Mouse (Mus musculus) mesoderm, embryonic 11.5 days (tissue): ENCODE measurements around the gene Aplp2.
A peak's percentile ranks its signal among the peaks of the same experiment; 100 is the strongest.

Experiments used
- DNase-seq: peaks from one replicate; pipeline ENCODE4 v3.0.0-alpha.2; 2012; ENCODE audit warnings: low read depth, low spot score

Gene Aplp2

DNA sequence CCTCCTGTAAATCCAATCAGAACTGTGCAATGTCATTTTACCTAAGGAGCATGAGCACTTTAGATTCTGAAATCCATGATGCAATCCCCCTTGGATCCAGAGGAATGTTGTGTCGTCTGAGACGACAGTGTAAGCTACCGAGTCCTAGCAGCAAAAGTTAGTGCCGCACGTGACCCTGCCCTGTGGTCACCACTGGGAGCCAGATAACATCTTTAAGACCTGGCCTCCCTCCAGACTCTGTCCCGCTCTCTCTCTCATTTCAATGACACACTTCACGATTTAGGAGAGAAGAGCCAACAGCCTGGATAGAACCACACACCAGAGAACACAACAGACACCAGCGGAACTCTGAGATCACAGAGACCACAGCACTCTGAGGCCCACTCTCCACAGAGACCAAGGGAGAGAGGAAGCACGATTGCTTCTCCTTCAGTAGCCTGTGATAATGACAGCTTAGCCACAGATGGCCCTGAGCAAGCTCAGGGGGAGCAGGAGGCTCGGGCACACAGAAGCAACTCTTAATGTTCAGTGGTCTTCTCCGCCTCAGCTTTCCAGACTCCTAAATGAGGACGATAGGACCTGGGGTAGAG lies 83.6 kb downstream of the Aplp2 start:
- DNase-seq, result no peak

GRCm38 (mm10) chr9:31126079-31126478 lies 85.5 kb downstream of the Aplp2 start:
- DNase-seq, result no peak

- no peak for DNase-seq
Observed at GRCm38 (mm10) chr9:31122464-31123030, 89.1 kb downstream of the Aplp2 start.

- DNase-seq, result no peak
Observed at GRCm38 (mm10) chr9:31120533-31120915, 91.1 kb downstream of the Aplp2 start.

- DNase-seq, result no peak
Observed at GRCm38 (mm10) chr9:31119882-31120532, 91.6 kb downstream of the Aplp2 start.

DNA sequence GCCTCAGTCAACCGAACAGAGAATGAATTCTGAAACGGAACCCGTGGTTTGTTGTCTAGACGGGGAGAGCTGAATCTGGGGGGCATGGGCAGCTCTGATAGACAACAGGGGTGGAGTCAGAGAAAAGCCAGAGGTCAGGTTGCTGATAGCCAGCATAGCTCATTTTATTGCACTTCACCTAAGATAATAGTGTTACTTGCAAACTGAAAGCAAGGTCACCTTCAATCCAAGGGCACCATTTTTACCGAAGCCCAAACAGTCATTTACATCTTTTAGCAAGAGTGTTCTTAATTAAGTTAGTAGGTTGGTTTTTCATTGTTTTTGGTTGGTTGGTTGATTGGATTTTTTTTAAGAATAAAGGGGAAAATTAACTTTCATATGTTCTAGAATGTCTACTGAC lies 92.2 kb downstream of the Aplp2 start:
- no peak for DNase-seq

DNA sequence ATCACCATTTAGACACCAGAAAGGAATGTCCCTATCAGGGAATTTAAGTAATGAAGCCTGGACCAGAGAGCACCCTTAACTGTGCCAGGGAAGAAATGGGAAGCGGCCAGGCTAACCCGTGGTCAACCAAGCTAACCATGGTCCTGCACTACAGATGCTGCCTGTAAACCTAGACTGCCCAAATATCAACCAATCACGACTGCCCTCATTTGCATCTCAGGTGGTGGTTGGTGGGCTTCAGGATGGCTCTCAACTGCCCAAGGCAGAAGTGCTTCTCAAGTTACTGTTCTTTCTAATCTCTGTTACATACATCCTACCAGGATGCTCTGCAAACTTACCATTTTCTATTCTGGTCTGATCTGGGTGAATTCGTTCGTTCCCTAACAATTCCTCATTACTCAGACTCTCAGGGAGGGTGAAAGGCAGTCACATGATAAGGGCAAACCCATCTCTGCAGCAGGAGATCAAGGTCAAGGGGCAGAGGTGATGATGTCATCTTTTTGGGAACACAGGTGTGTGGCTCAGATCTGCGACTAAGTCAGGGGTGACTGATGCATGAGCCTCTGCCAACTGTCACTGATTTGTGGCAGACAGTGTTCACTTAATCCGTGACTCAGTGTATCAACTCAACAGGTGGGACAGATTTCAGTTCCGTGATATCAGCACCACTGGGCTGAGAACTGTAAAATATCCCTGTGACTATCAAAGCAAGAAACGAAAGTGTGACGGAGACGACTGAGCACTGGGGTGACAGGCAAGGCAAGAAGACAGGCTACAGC lies 92.9 kb downstream of the Aplp2 start:
- DNase-seq, result peak; percentile 81

- DNase-seq, result no peak
Observed at GRCm38 (mm10) chr9:31117488-31117887, 94.1 kb downstream of the Aplp2 start.

DNA sequence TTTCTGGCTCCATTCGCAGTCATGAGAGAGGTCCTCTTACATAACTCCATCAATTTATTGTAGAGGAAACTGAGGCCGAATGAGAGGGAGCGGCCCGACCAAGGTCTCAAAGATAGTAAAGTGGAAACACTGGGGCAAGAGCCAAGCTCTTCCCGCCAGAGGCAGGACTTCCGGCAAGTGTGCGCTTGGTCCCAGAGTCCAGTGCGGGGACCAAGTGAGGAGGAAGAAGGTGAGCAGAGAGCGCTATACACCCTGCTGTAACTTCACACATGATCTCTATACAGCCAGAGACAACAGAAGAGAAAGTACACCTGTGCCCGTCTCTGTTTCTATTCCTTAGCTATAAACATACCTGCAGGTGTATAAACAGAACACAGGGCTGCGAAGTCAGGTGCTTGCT lies 94.5 kb downstream of the Aplp2 start:
- no peak for DNase-seq

- DNase-seq, result no peak
Observed at GRCm38 (mm10) chr9:31115586-31115985, 96.0 kb downstream of the Aplp2 start.

DNA sequence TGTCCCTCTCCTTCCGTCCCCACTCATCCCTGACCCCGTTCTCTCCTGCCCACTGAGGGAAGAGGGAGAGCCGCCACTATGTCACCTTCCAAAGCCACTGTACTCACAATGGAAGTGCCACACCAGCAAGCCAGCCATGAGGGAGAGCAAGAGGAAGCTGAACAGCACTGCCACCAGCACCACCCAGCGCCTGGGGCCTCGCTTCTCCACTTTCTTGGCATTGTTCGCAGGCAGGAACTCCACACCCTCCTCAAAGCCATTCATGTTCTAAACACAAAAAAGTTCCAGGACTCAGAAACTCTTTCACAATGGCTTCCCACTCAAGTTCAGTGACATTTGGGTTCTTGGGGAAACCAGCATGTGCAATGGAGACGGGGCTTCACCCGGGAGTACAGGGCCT lies 103.2 kb downstream of the Aplp2 start:
- DNase-seq, result no peak
